Mouse (Mus musculus): ENCODE measurements around the gene Dnaic1.

Dnaic1 gene

DNA sequence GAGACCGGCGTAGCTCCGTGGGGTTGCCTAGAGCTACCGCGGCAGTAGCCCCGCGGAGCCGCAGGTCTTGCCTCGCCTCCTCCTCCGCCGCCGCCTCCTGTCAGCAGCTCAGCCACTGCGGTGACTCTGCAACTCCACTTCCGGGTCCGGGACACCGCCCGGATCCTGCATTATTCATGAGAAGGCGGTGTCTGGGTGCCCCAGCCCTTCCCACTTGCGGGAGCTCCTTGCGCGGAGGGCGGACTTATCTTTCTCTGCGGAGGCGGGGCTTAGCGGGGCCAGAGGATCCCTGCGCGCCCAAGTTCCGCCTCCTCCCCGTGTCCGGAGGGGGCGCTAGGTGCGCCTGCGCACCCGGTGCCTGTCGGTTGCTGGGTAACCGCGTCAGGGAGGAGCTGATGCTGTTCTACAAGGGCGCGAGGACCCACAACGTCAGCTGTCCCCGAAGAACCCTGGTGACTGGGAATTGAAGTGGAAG, at the start of gene Dnaic1, which contains the start of gene Fam219a:
Gene Dnaic1, plus strand, starts transcription at position 365 of the 475 bp plus-strand sequence.
Gene Fam219a, minus strand, starts transcription at position 128 of the 475 bp plus-strand sequence.
- in situ Hi-C loops (cut with MboI), result loop anchor here (25.0 kb wide), 1 partner anchor 143 kb away; the partner anchor contains the start of genes Dctn3 and Rpp25l

DNA sequence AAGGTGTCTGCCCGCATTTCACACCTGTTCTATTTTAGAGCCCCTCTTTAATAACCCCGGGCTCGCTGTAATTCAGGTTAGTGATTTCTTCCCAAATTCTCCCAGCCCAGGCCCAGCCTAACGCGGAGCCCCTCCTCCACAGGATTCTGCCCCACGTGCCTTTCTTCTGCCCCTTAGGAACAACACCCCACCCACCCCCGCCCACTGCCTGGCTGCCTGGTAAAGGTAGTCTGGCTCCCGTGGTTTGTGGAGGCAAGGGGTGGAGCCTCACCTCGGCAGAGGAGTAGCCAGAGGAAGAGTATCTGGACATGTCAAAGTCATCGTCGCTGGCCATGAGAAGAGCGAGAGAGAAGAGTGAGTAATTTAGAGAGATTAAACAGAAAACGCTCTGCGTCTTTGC, 48.9 kb upstream of the Dnaic1 start:
- in situ Hi-C loops (cut with MboI), result no loop called here

DNA sequence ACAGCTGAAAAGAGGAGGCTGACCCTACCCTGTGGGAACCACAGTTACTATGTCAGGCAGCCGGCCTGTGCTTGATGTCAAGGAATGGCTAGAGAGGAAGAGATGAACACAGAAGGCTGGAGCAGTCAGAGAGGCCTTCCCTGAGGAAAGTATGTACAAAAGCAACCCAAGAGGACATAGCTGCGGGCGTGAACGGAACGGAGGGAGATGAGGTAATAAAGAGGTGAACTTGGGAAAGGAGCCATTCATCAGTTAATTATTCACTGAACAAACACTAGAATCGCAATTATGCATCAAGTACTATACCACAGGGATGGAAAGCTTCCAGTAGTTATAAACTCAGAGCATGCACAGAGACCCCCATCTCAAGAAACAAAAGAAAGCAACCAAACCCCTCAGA, 47.4 kb upstream of the Dnaic1 start:
- in situ Hi-C loops (cut with MboI), result no loop called here

DNA sequence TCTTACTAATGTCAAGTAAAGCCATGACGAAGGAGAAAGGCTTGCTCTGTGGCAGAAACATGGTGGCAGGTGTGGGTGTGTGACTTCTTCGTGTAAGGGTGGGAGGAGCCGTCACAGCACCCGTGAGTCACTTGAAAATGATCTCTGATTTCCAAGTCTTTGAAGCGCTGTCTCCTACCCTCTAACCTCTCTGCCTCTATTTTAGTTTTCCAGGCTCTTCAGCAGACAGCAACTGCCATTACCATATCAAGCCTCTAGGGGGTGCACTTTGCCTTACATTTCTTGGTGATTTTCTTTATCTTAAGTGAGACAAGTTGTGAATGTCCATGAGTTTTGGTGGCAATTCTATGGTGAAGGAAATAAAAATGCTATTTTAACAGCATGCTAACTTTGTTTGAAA, 46.8 kb upstream of the Dnaic1 start:
- in situ Hi-C loops (cut with MboI), result no loop called here

DNA sequence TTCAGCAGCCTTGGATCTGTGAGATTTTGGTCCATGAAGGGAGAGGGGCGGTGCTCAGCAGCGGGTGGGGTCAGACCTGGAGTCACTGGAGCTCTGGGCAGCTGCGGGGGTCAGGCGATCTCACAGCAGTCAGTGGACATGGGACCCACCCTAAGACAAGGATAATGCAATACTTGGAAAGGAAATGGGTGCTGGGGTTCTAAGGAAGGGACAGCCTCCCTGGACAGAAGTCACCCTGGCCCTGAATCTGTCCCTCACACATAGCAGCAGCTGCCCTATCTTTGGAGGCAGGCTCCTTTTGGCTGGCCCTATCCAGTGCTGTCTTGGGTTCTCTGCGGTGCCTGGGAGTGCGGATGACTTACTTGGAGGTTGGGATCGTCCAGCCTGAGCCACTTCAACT, 45.7 kb upstream of the Dnaic1 start:
- in situ Hi-C loops (cut with MboI), result no loop called here

DNA sequence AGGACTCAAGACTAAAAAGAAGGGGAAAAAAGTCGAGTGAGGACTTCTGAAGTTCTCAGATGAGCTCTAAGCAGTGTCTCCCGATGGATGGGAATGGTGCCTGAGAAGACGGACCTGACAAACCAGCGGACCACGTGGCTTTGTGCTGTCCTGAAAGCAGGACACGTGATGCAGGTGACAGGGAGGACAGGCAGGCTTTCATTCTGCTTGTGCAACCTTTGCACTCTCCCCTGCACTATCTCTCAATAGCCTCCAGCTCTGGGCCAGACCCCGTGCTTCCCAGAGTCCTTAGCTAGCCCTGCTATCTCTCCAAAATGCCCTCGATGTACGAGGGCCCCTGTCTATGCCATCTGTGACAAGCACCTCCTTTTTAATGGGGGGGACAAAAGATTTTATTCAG, 44.7 kb upstream of the Dnaic1 start:
- in situ Hi-C loops (cut with MboI), result no loop called here

DNA sequence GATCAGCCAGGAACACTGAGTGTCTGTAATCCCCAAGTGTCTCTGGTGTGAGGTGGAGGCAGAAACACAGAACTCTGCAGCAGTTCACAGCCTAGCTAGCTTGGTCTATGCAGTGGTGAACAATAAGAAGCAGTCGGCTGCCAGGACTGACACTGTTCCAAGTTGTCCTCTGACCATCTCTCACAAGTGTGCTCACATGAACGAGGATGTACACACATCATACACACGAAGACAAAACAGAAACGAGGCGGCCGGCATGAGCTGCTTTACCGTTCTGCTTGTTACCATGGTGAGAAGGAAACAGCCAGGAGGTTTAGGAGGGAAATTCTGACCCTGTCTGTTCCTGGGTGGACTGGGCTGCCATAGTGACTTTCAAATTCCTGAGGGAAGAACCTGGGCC, 43.0 kb upstream of the Dnaic1 start:
- in situ Hi-C loops (cut with MboI), result no loop called here

DNA sequence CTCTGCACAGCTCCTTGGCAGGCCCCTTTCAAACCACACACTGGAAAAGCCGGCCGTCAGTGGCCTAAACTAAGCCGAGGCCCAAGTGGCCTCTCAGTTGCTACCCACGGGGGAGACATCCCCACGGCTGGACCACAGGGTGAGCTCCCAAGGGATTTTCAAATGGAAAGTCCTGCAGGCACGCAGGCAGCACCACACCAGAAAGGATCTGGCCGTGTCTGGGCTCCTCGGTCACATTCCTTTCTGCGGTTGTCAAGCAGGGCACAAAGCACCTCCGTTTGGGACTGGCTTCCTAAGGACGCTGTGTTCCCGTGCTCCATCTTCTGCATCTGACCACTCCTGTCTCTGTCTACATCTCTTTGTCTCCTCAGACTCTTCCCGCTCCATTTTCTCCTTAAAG, 42.5 kb upstream of the Dnaic1 start:
- in situ Hi-C loops (cut with MboI), result no loop called here

DNA sequence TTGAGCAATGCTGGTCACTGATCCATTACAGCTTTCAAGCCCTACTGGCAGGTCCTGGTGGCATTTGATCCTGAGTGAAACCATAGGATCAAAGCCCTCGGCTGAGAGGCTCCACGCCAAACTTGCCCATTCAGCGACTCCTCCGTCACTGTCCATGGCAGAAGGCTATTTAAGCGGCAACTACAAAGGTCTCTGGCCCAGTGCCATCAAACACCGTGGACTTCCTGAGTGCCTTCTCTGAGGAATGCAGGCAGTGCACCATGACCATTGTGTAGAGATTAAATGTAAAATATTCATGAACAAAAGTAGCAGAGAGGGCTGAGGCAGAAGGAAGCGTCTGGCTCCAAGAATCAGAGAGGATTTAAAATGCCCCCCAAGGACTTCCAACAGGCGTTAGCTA, 41.6 kb upstream of the Dnaic1 start:
- in situ Hi-C loops (cut with MboI), result no loop called here

DNA sequence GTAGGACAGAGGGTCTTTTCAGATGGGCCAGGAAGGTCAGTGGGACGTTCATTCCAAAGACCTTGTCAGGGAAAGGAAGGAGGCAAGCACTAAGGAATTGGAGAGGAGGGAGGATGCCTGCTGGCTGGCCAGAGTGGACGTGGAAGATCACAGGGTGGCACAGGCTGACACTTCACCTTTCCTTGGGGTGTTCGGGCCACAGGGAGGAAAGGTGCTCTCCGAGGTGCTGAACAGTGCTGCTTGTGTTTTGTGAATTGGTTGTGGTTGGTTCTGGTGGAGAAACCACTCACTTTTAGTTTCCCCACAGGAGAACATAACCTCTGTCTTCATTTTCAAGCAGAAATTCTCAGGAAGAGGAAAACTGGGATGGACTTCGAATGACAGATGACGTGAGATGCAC, 37.2 kb upstream of the Dnaic1 start:
- in situ Hi-C loops (cut with MboI), result no loop called here

DNA sequence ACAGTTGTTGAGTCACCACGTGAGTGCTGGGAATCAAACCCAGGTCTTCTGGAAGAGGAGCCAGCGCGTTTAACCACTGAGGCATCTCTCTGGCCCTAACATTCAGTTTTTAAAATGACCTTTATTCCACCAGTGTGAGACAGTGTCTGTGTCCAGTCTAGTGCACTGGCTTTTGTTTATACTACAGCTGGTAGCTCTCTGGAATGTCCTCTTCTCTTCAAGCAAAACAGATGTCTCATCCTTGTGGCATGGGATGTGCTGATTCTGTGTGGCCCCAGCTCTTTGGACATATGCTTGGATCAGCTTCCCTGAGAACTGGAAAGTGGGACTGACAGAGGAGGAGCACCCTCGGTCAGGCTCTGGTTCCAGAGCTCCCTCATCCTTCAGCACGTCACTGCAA, 34.7 kb upstream of the Dnaic1 start:
- in situ Hi-C loops (cut with MboI), result no loop called here

DNA sequence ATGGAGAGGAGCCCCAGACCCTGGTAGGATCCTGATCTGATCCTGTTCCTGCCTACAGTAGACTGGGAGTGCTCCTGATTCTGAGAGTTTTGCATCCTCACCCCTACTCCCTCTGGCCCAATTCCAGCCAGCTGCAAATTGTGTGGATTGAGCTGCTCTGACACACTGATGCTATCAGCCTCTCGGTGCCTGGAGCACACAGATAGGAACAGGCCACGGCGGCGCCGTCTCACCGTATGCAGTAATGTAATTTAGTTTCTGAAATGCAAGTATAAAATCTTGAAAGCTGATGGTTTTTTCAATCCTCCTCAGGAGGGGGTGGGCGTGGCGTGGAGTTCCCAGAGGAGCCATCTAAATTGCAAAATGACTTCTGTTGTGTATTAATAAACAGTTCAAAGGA, 27.4 kb upstream of the Dnaic1 start:
- in situ Hi-C loops (cut with MboI), result no loop called here

DNA sequence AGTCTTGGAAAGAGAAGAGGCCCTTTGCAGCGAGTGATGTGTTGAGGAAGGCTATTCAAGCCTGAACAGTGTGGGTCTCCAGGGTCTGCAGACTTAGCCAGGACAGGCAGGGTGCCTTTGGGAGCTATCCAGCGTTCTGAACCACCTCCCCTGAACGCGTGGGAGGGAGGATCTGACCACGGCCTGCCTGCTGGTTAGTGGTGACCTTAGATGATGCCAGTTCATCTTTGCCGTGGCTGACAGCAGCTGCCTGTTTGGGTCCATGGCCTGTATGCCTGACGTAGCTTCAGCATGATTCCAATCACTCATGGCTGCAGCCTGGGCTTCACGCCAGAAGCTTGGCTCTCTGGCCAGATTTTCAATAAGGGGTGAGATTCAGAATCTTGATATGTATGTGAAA, 23.6 kb upstream of the Dnaic1 start:
- in situ Hi-C loops (cut with MboI), result no loop called here

DNA sequence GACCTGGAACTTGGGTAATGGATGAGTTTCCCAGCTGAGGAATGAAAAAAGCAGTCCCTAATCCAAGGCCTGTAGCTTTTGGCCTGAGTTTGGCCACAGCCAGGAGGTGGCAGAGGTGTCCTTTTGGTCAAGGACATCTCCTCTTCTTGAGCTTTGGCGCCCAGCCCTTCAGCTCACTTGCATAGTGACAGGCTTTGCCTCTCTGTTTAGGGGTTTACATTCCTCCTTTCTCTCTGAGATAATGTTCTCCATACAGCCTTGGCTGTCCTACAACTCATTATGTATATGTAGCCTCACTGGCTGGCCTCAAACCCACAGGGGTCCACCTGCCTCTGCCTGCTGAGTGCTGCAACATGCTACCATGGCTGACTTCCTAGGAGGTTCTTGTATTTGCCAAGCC, 22.5 kb upstream of the Dnaic1 start:
- in situ Hi-C loops (cut with MboI), result no loop called here

DNA sequence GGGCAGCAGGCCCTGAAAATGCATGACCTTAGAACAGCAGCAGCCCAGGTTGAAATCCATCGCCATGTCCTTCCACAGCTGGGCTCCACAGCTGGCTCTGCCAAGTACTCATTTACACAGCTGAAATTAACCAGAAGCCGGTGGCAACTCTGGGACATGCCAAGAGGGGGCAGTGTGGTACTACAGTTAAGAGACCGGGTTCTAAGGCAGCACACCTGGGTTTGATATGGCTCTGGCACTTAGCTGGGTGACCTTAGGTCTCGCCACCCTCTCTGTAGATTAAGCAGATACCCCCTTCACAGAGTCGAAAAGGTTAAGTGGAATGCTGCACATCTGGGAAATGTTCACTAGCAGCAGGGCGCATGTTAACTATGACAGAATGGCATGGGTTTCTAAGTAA, 17.0 kb upstream of the Dnaic1 start:
- in situ Hi-C loops (cut with MboI), result loop anchor here (25.0 kb wide), 1 partner anchor 160 kb away; the partner anchor contains the start of genes Dctn3 and Rpp25l

DNA sequence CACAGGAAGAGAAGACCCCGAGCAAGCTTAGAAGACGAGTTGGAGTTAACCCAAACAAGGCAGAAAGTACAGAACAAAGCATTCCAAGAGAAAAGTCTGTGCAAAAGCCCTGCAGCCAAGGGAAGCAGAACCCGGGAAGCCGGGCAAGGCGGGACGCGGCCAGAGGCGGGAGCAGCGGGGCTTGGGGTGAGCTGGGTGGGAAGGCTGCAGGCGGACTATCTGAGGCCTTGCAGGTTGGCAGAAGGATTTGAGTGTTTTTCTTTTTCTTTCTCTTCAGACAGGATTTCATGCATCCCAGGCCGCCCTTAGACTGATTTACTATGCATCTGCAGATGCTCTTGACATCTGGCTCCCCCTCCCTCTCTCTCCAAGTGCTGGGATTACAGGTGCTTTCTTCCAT, 16.5 kb upstream of the Dnaic1 start:
- in situ Hi-C loops (cut with MboI), result loop anchor here (25.0 kb wide), 1 partner anchor 159 kb away; the partner anchor contains the start of genes Dctn3 and Rpp25l

DNA sequence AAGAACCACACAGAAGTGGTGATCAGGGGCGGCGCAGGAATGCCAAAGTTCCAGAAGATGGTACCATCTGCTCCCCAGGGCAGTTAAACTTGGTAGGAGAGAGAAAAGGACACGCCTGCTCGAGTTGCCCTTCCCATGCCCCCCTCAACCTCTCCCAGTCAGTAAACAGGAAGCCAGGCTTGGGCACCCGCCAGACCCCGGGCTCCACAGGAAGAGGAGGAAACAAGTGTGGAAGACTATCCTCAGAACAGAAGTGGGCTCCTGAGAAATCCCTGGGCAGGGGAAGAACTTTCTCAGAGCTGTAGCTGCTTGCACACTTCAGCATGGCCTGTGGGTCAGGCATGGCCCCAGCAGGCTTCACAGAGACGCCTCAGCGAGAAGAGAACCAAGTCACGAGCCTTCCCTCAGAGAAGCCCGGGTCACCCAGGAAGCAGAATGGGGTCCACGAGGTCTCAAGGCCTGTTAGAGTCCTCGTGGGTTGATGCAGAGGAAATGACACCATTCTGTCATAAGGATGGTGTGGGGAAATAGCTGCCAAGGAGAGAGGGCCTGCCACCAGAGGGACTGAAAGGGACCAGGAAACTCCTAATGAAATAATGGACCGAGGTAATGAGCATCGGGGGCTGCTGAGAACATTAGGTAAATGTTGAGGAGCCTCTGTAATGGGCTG, 14.4 kb upstream of the Dnaic1 start:
- in situ Hi-C loops (cut with MboI), result loop anchor here (25.0 kb wide), 1 partner anchor 157 kb away; the partner anchor contains the start of genes Dctn3 and Rpp25l

DNA sequence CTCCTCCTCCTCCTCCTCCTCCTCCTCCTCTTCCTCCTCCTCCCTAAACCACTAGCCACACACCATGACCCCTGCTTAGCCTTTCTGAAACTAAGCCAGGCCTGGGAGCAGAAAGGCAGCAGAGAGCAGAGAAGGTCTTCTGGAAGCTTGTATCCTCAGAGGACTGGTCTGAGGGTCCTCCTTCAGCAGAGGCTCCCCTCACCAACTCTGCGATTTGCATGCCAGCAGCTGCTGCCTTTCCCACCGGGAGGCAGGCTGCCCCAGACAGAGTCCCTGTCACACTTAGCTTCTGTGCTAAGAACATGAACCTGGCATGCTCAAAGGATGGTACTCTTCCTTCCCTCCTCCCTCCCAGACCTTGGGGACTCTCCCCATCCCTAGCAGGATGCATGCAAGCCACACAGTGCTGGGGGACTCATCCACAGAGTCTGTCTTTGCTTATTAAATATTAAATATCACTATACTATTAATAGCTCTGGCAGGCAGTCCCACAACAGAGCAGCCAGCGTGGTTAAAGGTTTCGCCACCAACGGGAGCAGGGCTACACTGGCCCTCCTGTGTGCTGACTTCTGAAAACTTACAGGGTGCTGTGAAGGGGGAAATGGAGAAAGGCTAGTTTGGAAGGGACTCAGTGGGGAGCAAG, 13.1 kb upstream of the Dnaic1 start:
- in situ Hi-C loops (cut with MboI), result loop anchor here (25.0 kb wide), 1 partner anchor 156 kb away; the partner anchor contains the start of genes Dctn3 and Rpp25l

DNA sequence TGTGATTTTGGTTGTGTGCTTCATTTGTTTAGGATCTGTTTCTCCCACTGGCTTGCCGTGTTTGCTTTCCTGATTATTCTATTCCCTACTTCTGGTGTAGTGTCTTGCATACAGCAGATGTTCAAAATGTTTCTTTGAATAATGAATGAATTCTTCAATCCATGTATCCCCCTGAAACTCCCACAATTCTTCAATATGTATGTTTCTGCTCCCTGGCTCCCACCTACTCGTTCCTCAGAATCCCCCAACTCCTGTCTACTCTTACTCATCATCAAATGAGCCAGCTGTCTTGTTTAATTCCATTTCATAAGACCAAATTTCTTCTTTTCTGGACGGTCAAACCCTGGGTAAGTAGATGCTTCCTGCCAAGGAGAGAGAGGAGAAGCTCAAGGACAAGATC, 12.5 kb upstream of the Dnaic1 start:
- in situ Hi-C loops (cut with MboI), result loop anchor here (25.0 kb wide), 1 partner anchor 155 kb away; the partner anchor contains the start of genes Dctn3 and Rpp25l

DNA sequence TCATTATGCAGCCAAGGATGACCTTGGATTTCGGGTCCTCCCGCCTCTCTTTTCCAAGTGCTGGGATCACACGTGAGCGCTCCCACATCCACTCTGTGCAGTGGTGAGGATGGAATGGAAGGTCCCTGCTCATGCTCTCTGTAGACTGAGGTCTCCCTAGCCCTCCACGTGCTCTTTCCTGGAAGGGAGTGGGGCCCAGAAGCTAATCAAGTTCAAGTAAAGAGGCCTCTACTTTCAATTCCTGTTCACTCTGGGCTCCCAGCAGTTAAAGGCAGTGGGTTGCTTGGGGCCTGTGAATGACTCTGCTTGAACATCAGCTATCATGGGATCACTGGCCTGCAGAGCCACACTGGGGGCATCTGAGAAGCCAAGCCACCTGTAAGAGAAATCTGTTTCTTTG, 6.3 kb upstream of the Dnaic1 start:
- in situ Hi-C loops (cut with MboI), result loop anchor here (25.0 kb wide), 1 partner anchor 149 kb away; the partner anchor contains the start of genes Dctn3 and Rpp25l

DNA sequence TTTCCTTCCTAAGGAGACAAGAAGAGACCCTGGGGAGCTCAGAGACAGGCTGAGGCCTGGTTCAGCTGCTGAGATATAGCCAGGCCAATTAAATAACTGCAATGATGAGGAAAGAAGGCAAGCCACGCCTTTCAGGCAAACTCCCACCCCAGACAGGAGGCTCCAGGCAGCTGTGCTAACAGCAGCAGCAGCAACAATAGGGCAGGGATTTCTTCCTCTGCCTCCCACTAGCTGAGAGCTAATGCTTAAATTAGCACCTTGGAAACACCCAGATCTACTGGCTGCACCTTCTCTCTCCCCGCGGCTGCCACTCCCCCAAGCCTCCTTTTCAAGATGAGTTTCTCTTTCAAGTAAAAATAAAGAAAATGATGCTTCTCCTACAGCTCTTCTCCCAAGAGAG, 3.5 kb upstream of the Dnaic1 start:
- in situ Hi-C loops (cut with MboI), result loop anchor here (25.0 kb wide), 1 partner anchor 146 kb away; the partner anchor contains the start of genes Dctn3 and Rpp25l

DNA sequence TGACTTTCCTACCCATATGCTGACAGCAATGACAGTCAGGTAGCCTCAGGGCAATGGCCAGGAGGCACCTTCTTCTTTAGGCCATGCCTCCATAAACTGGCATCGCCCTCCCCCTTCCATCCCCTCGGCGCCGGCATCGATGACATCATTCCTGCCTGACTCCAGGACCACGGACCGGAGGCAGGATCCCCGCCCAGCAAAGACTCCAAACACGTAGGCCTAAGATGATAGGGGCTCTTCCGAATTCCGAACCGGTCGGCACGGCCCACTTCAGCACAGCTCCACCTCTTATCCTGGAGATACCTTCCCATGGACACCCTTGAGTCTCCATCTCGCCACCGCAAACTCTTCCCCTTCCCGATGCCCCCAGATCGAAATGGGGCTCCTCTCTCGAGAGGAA, 1.3 kb upstream of the Dnaic1 start:
- in situ Hi-C loops (cut with MboI), result loop anchor here (25.0 kb wide), 1 partner anchor 144 kb away; the partner anchor contains the start of genes Dctn3 and Rpp25l

Data from mature B cell (primary cell).